Mouse (Mus musculus) mature B cell (primary cell): Measurements from ENCODE around the gene Popdc2.

Source experiments
- in situ Hi-C: fragments of 300-500 bp; cut with MboI; formaldehyde crosslinking; loops from 2 replicates; pipeline ENCODE4 v1.14.3; 2019

Gene Popdc2

GRCm38 (mm10) chr16:38400311-38400960 lies 38.4 kb downstream of the Popdc2 start:
- in situ Hi-C loops, result no loop called here

GRCm38 (mm10) chr16:38401468-38401867 lies 39.5 kb downstream of the Popdc2 start:
- in situ Hi-C loops, result no loop called here

GRCm38 (mm10) chr16:38403639-38404038 lies 41.6 kb downstream of the Popdc2 start:
- in situ Hi-C loops, result no loop called here

DNA sequence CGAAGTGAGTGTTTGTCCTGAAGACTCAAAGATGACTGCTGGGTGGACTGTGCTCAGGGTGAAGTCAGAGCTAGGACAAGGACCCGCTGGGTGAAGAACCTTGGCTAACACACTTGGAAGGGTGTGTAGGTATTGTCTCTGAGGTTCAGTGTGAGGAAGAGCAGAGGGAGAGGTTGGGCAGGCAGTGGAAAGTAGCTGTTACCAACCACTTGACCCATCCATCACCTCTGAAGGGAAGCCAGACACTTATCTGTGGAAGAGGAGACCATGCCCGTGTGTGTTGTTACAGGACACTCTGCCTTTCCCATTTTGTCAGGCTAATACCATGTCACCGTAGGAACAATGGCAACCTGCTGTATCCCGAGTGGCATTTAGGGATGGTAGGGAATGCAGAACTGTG lies 44.3 kb downstream of the Popdc2 start:
- in situ Hi-C loops, result no loop called here

DNA sequence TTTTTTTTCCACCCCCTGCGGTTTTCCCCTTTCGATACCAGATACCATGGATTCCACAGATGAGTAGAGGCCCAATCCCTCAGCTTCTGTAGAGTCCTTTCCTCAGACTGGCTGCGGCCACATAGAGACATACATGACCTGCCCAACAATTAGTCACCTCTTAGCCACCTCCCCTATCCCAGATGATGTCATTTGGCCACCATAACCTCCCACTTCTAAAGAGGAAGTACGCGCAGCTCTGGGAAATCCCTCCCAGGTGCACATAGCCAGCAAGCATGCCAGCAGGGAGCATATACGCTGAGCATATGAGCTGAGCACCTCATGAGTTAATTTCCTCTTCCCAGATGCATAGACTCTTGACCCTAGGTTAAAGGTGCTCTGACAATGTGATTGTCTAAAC lies 44.7 kb downstream of the Popdc2 start:
- in situ Hi-C loops, result no loop called here

- in situ Hi-C loops, result no loop called here
Measured at GRCm38 (mm10) chr16:38407584-38407983, 45.6 kb downstream of the Popdc2 start.

GRCm38 (mm10) chr16:38408416-38408815 lies 46.4 kb downstream of the Popdc2 start:
- in situ Hi-C loops, result no loop called here

- in situ Hi-C loops, result no loop called here
Measured at GRCm38 (mm10) chr16:38414953-38415352, 52.9 kb downstream of the Popdc2 start.

DNA sequence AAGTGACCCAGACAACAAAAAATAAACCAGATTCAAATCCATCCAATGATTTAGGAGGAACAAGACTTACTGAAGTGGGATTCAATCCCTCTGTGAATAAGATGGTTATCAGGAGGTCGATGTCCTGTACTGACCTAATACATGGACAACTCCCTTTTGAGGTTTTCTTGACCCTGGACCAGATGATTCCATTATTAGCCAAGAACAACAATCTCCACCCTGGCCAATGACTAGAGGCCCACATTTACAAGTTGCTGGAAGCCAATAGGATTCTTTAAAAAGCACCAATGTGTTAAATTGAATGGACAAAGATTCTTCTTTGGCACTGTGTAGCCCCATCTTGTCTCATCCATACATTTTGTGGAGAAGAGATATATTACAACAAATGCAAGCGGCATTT lies 63.4 kb downstream of the Popdc2 start:
- in situ Hi-C loops, result no loop called here

GRCm38 (mm10) chr16:38425799-38426198 lies 63.8 kb downstream of the Popdc2 start:
- in situ Hi-C loops, result no loop called here
